Comparison of ENCODE assay signal across 8 mouse cellular contexts in genomic region chr2:167656629-167657478, GRCm38 (mm10). TPM values are rescaled to one million over a fixed set of nuclear protein-coding genes. Genes with fewer than 3 reads are reported as not detected.
DNase-seq lines count a peak whose midpoint lies in the region; ATAC-seq and TF ChIP-seq lines count a peak whose summit lies in the region.

No protein-coding gene starts in this region.

- H3K36me3 ChIP-seq in heart, adult 2 months (ENCODE audit: control insufficient read depth, insufficient read depth, low read length) = no peaks in the 10 kb centered on the region
- H3K36me3 ChIP-seq in forebrain, postnatal 0 days (ENCODE audit: insufficient read depth) = peaks cover 13% of the 10 kb centered on the region

- H3K27ac ChIP-seq in heart, adult 2 months = peak overlapping the region; percentile 55
- peak overlapping the region; percentile 78 for H3K27ac ChIP-seq in brown adipose tissue, adult 24 weeks (replicated peaks; ENCODE audit: low read depth, low read length)
- no peak overlapping the region for H3K27ac ChIP-seq in forebrain, postnatal 0 days (ENCODE audit: low read depth, low read length)

- H3K27me3 ChIP-seq in heart, adult 2 months (ENCODE audit: control insufficient read depth, insufficient read depth, low read length) = no peaks in the 10 kb centered on the region
- no peaks in the 10 kb centered on the region for H3K27me3 ChIP-seq in forebrain, postnatal 0 days (ENCODE audit: insufficient read depth, low read length)

- no peak for TF ChIP-seq EP300 in heart, adult 2 months (IDR thresholded peaks at IDR 0.05; ENCODE audit: insufficient read depth, low read depth, low read length)

- H3K9me3 ChIP-seq in forebrain, postnatal 0 days (ENCODE audit: low read length) = no peaks in the 10 kb centered on the region

- peaks cover 4% of the 10 kb centered on the region for H3K79me2 ChIP-seq in heart, adult 2 months (replicated peaks; ENCODE audit: control insufficient read depth, insufficient read depth, low read length)

- H3K9ac ChIP-seq in heart, adult 2 months (ENCODE audit: low read depth, low read length) = peak overlapping the region; percentile 19; the same call in 1 of the 2 replicates
- no peak overlapping the region for H3K9ac ChIP-seq in forebrain, postnatal 0 days

- peaks cover 11% of the 10 kb centered on the region for H3K4me1 ChIP-seq in heart, adult 2 months (ENCODE audit: control insufficient read depth, insufficient read depth, low read length)
- H3K4me1 ChIP-seq in brown adipose tissue, adult 24 weeks (ENCODE audit: control insufficient read depth, insufficient read depth, insufficient read length, low read length) = peaks cover 22% of the 10 kb centered on the region
- H3K4me1 ChIP-seq in forebrain, postnatal 0 days (ENCODE audit: insufficient read depth) = peaks cover 11% of the 10 kb centered on the region

- 0 out of 2 replicates have a peak, but pooled peaks have one; percentile 10 for TF ChIP-seq POLR2A in heart, adult 2 months (IDR thresholded peaks at IDR 0.05; ENCODE audit: insufficient read depth, low read depth, low read length)

- DNase-seq in heart, adult 2 months = peak; percentile 57 to 80
- no peak for DNase-seq in heart, adult 8-10 months (ENCODE audit: low spot score)
- DNase-seq in kidney, postnatal 36 days = peak; percentile 65 to 78
- peak; percentile 82 to 87 for DNase-seq in monocyte, adult 2 months (ENCODE audit: low read depth in 1 of 2, low spot score in 2 of 2)
- no peak for DNase-seq in MN1 (ENCODE audit: low spot score)
- DNase-seq in forebrain, postnatal 0 days = no peak
- DNase-seq in ovary, postnatal 10 days (ENCODE audit: low spot score) = no peak

- ATAC-seq in forebrain, postnatal 0 days = no peak

- WGBS in heart, adult 2 months = 61% methylated on average over 16 of the region's 16 CpGs
- WGBS in forebrain, postnatal 0 days = 90% methylated on average over 16 of the region's 16 CpGs

- no peak overlapping the region for H3K4me2 ChIP-seq in forebrain, postnatal 0 days (ENCODE audit: low read depth)

- intact Hi-C loops in heart, adult 2 months (cut with DNase I) = no loop called here

- no peak for TF ChIP-seq CTCF in heart, adult 2 months (IDR thresholded peaks at IDR 0.05)
- TF ChIP-seq CTCF in forebrain, postnatal 0 days (IDR thresholded peaks at IDR 0.05; ENCODE audit: low read depth) = no peak

- no peak overlapping the region for H3K4me3 ChIP-seq in heart, adult 2 months
- H3K4me3 ChIP-seq in brown adipose tissue, adult 24 weeks (ENCODE audit: insufficient read depth, low read depth, low read length) = peak overlapping the region; percentile 33
- no peak overlapping the region for H3K4me3 ChIP-seq in forebrain, postnatal 0 days (ENCODE audit: low read depth, low read length)

RNA-seq across cellular contexts. Expression of gene Gm20431, which starts 4.4 kb away (rescaled TPM):
- 10 to 100 TPM; 15.6 to 21.0 TPM for total RNA-seq in heart, adult 2 months (2021)
- polyA plus RNA-seq in heart, adult 2 months (2012; rRNA removed) = 9.7 and 16.5 TPM in 2 replicates
- total RNA-seq in heart, adult 8-10 months (2022) = 10 to 100 TPM; 15.3 to 19.4 (median 18.2) TPM
- polyA plus RNA-seq in brown adipose tissue, adult 24 weeks (2012; ENCODE audit: insufficient read depth, insufficient read length, missing spikeins) = 1.3 TPM in 1 of 2 replicates, not detected in the other
- total RNA-seq in forebrain, postnatal 0 days (2014; rRNA removed) = not detected in 2 replicates
- 7.5 and 9.7 TPM in 2 replicates for polyA plus RNA-seq in forebrain, postnatal 0 days (2015; fragmentation: Nextera tagmentation; extraction: Ambion mirVana)

RNA-seq across cellular contexts. Expression of gene Ube2v1, which starts 25.0 kb away (rescaled TPM):
- 100 to 1,000 TPM; 118 to 121 TPM for total RNA-seq in heart, adult 2 months (2021)
- 98.1 and 101 TPM in 2 replicates for polyA plus RNA-seq in heart, adult 2 months (2012; rRNA removed)
- total RNA-seq in heart, adult 8-10 months (2022) = 100 to 1,000 TPM; 120 to 152 (median 139) TPM
- polyA plus RNA-seq in brown adipose tissue, adult 24 weeks (2012; ENCODE audit: insufficient read depth, insufficient read length, missing spikeins) = 113 and 141 TPM in 2 replicates
- 161 TPM in 2 replicates for total RNA-seq in forebrain, postnatal 0 days (2014; rRNA removed)
- 328 and 369 TPM in 2 replicates for polyA plus RNA-seq in forebrain, postnatal 0 days (2015; fragmentation: Nextera tagmentation; extraction: Ambion mirVana)

RNA-seq across cellular contexts. Expression of gene Cebpb, which starts 31.9 kb away (rescaled TPM):
- 100 to 1,000 TPM in 1 of 2 experiments, 10 to 100 TPM in 1; 88.1 to 133 TPM for total RNA-seq in heart, adult 2 months (2021)
- 30.3 and 77.8 TPM in 2 replicates for polyA plus RNA-seq in heart, adult 2 months (2012; rRNA removed)
- 100 to 1,000 TPM in 1 of 4 experiments, 10 to 100 TPM in 3; 55.1 to 104 (median 84.0) TPM for total RNA-seq in heart, adult 8-10 months (2022)
- 226 and 227 TPM in 2 replicates for polyA plus RNA-seq in brown adipose tissue, adult 24 weeks (2012; ENCODE audit: insufficient read depth, insufficient read length, missing spikeins)
- 4.2 and 5.7 TPM in 2 replicates for total RNA-seq in forebrain, postnatal 0 days (2014; rRNA removed)
- polyA plus RNA-seq in forebrain, postnatal 0 days (2015; fragmentation: Nextera tagmentation; extraction: Ambion mirVana) = 4.3 and 4.5 TPM in 2 replicates

RNA-seq across cellular contexts. Expression of gene Tmem189, which starts 32.8 kb away (rescaled TPM):
- 10 to 100 TPM; 23.0 to 26.4 TPM for total RNA-seq in heart, adult 2 months (2021)
- polyA plus RNA-seq in heart, adult 2 months (2012; rRNA removed) = 53.2 and 58.4 TPM in 2 replicates
- 10 to 100 TPM; 22.6 to 26.6 (median 23.4) TPM for total RNA-seq in heart, adult 8-10 months (2022)
- 12.7 and 19.3 TPM in 2 replicates for polyA plus RNA-seq in brown adipose tissue, adult 24 weeks (2012; ENCODE audit: insufficient read depth, insufficient read length, missing spikeins)
- 37.7 and 39.5 TPM in 2 replicates for total RNA-seq in forebrain, postnatal 0 days (2014; rRNA removed)
- 33.7 and 38.4 TPM in 2 replicates for polyA plus RNA-seq in forebrain, postnatal 0 days (2015; fragmentation: Nextera tagmentation; extraction: Ambion mirVana)

Comparison
In these comparisons a context has a peak if more than half of its experiments do, and no peak if none do; other contexts are left out.
1. DNase-seq: peak in heart, adult 2 months (2 of 2), kidney, postnatal 36 days (2 of 2) and monocyte, adult 2 months (2 of 2); none in heart, adult 8-10 months (single experiment), MN1 (single experiment), forebrain, postnatal 0 days (single experiment) and ovary, postnatal 10 days (single experiment).
2. RNA of gene Gm20431, which starts 4.4 kb away (total RNA-seq): 15.6 to 21.0 TPM in heart, adult 2 months and 15.3 to 19.4 TPM in heart, adult 8-10 months; not detected in forebrain, postnatal 0 days; every median in the first group is over 10 times any median in the second.